Mouse (Mus musculus): ENCODE results near the gene Zfp853. TPM values are rescaled to one million over a fixed set of nuclear protein-coding genes. Genes with fewer than 3 reads are reported as not detected.

The Zfp853 gene
- total and polyA plus RNA-seq, 3 experiments, result 0.08 to 0.14 TPM; not detected in 1

GRCm38 (mm10) chr5:143254487-143255130 lies 38.8 kb downstream of the Zfp853 start:
- Histone ChIP-seq H3K27ac (ENCODE audit: control insufficient read depth, low read depth, low read length) (no peak overlapping the region), H3K4me3 (ENCODE audit: control insufficient read depth in 1 of 2, insufficient read depth in 1 of 2, low read depth in 2 of 2, low read length in 2 of 2) (no peak overlapping the region), H3K36me3 (ENCODE audit: control insufficient read depth in 1 of 2, insufficient read depth in 2 of 2, low read length in 2 of 2) (peaks cover 0 to 4% of the 10 kb centered on the region in 2 experiments; a peak in 2 of 4 replicates), H3K9ac (ENCODE audit: control insufficient read depth, low read depth, low read length, poor library complexity, severe bottlenecking) (no peak overlapping the region), H3K4me1 (ENCODE audit: control insufficient read depth in 1 of 2, insufficient read depth in 2 of 2, low read length in 2 of 2) (peaks cover 5 to 12% of the 10 kb centered on the region in 2 experiments), H3K9me3 (replicated peaks; ENCODE audit: insufficient read depth, low read length) (no peaks in the 10 kb centered on the region), H3K79me2 (ENCODE audit: control insufficient read depth, insufficient read depth, low read length, poor library complexity) (no peaks in the 10 kb centered on the region), H3K27me3 (ENCODE audit: control insufficient read depth in 1 of 2, insufficient read depth in 2 of 2, low read length in 2 of 2) (no peaks in the 10 kb centered on the region)
- no peak for DNase-seq (ENCODE audit: low read depth, low spot score)
- TF ChIP-seq MYB (IDR thresholded peaks at IDR 0.05; ENCODE audit: low read depth, low read length), result no peak
- no peak for TF ChIP-seq CTCF (IDR thresholded peaks at IDR 0.05 in 2 of 3, conservative IDR thresholded peaks at IDR 0.05 in 1 of 3; ENCODE audit: control insufficient read depth in 1 of 3, insufficient read depth in 1 of 3, low read depth in 2 of 3, low read length in 3 of 3, poor library complexity in 1 of 3, severe bottlenecking in 1 of 3)
- no peak for TF ChIP-seq USF2 (IDR thresholded peaks at IDR 0.05; ENCODE audit: borderline replicate concordance in 1 of 2, insufficient read depth in 1 of 2, low read depth in 1 of 2, low read length in 2 of 2)
- no peak for TF ChIP-seq UBTF (IDR thresholded peaks at IDR 0.05; ENCODE audit: borderline replicate concordance, insufficient read depth, low read depth, low read length)
- TF ChIP-seq ZNF384 (IDR thresholded peaks at IDR 0.05; ENCODE audit: low read depth, low read length), result no peak
- no peak for TF ChIP-seq ZC3H11A (IDR thresholded peaks at IDR 0.05; ENCODE audit: low read depth, low read length)
- TF ChIP-seq GATA1 (IDR thresholded peaks at IDR 0.05; ENCODE audit: low read depth, low read length), result no peak
- no peak for TF ChIP-seq ZMIZ1 (IDR thresholded peaks at IDR 0.05; ENCODE audit: low read depth, low read length)
- no peak for TF ChIP-seq MYC (IDR thresholded peaks at IDR 0.05; ENCODE audit: low read depth, low read length)

- peaks cover 4 to 7% of the 10 kb centered on the region in 2 experiments for H3K4me1 ChIP-seq (ENCODE audit: control insufficient read depth in 1 of 2, insufficient read depth in 2 of 2, low read length in 2 of 2)
- no peaks in the 10 kb centered on the region for H3K27me3 ChIP-seq (ENCODE audit: control insufficient read depth in 1 of 2, insufficient read depth in 2 of 2, low read length in 2 of 2)
- no peaks in the 10 kb centered on the region for H3K9me3 ChIP-seq (replicated peaks; ENCODE audit: insufficient read depth, low read length)
- no peak for DNase-seq (ENCODE audit: low read depth, low spot score)
- no peaks in the 10 kb centered on the region for H3K79me2 ChIP-seq (ENCODE audit: control insufficient read depth, insufficient read depth, low read length, poor library complexity)
- no peak overlapping the region for H3K4me3 ChIP-seq (ENCODE audit: control insufficient read depth in 1 of 2, insufficient read depth in 1 of 2, low read depth in 2 of 2, low read length in 2 of 2)
- H3K36me3 ChIP-seq (ENCODE audit: control insufficient read depth in 1 of 2, insufficient read depth in 2 of 2, low read length in 2 of 2), result peaks cover 0 to 3% of the 10 kb centered on the region in 2 experiments; a peak in 2 of 4 replicates
- no peak for TF ChIP-seq CHD1 (IDR thresholded peaks at IDR 0.05; ENCODE audit: low read depth, low read length)
- H3K27ac ChIP-seq (ENCODE audit: control insufficient read depth, low read depth, low read length), result no peak overlapping the region
- H3K9ac ChIP-seq (ENCODE audit: control insufficient read depth, low read depth, low read length, poor library complexity, severe bottlenecking), result no peak overlapping the region
Observed at GRCm38 (mm10) chr5:143253881-143254486, 39.4 kb downstream of the Zfp853 start.

- DNase-seq (ENCODE audit: low read depth, low spot score), result no peak
- Histone ChIP-seq H3K4me3 (ENCODE audit: control insufficient read depth in 1 of 2, insufficient read depth in 1 of 2, low read depth in 2 of 2, low read length in 2 of 2) (no peak overlapping the region), H3K4me1 (ENCODE audit: control insufficient read depth in 1 of 2, insufficient read depth in 2 of 2, low read length in 2 of 2) (0 out of 4 replicates have a peak, but pooled peaks cover 0 to under 1% of the 10 kb centered on the region in 2 experiments), H3K27me3 (ENCODE audit: control insufficient read depth in 1 of 2, insufficient read depth in 2 of 2, low read length in 2 of 2) (no peaks in the 10 kb centered on the region), H3K27ac (ENCODE audit: control insufficient read depth, low read depth, low read length) (no peak overlapping the region), H3K9me3 (replicated peaks; ENCODE audit: insufficient read depth, low read length) (no peaks in the 10 kb centered on the region), H3K9ac (ENCODE audit: control insufficient read depth, low read depth, low read length, poor library complexity, severe bottlenecking) (no peak overlapping the region), H3K79me2 (ENCODE audit: control insufficient read depth, insufficient read depth, low read length, poor library complexity) (no peaks in the 10 kb centered on the region), H3K36me3 (ENCODE audit: control insufficient read depth in 1 of 2, insufficient read depth in 2 of 2, low read length in 2 of 2) (no peaks in the 10 kb centered on the region; a peak in 2 of 4 replicates)
- TF ChIP-seq KAT2A (conservative IDR thresholded peaks at IDR 0.05; ENCODE audit: low read depth, low read length) (no peak), NELFE (IDR thresholded peaks at IDR 0.05; ENCODE audit: low read depth, low read length) (no peak), ETS1 (IDR thresholded peaks at IDR 0.05; ENCODE audit: low read depth, low read length) (no peak), TBP (IDR thresholded peaks at IDR 0.05; ENCODE audit: low read depth, low read length) (no peak), POLR2AphosphoS2 (IDR thresholded peaks at IDR 0.05; ENCODE audit: low read length) (no peak), ZNF384 (IDR thresholded peaks at IDR 0.05; ENCODE audit: low read depth, low read length) (no peak), ZKSCAN1 (IDR thresholded peaks at IDR 0.05; ENCODE audit: low read depth, low read length) (no peak), JUND (IDR thresholded peaks at IDR 0.05; ENCODE audit: low read depth, low read length) (no peak), RAD21 (IDR thresholded peaks at IDR 0.05; ENCODE audit: low read depth, low read length) (no peak), SIN3A (IDR thresholded peaks at IDR 0.05; ENCODE audit: low read length) (no peak)
Observed at GRCm38 (mm10) chr5:143253186-143253880, 40.1 kb downstream of the Zfp853 start.

All from MEL (cell line).